In the genomic region with DNA sequence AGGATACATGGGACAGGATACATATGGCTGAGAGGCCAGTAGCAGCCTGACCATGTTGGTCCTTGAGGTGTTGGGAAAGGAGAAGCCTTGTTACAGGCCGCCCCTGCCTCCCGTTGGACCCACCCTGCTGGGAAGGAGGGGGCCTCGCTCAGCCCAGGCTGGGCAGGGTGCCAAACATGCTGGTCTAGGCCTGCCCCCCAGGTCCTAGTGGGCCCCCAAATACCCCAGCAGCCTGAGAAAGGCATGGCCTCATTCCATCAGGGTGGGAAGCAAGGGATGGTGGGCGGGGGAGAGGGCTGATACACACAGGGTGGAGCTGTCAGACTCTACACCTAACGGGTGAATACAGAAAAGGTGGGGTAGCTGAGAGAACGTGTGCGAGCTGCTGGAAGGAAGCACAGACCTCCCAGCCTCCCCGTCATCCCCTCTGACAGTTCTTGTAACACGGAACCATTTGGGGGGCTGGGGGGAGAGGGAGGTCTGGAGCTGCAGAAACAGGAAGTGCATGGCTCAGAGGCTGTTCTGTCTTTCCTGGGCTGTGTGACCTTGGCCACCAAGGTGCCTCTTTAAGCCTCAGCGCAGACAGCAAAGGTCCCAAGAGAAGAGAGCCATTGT, we compare ENCODE assay signal across 8 mouse cellular contexts. TPM values are rescaled to one million over a fixed set of nuclear protein-coding genes. Genes with fewer than 3 reads are reported as not detected.
A peak's percentile ranks its signal among the peaks of the same experiment; 100 is the strongest.
DNase-seq lines count a peak whose midpoint lies in the region; ATAC-seq lines count a peak whose summit lies in the region.

No protein-coding gene starts in this region.

- peaks cover 67% of the 10 kb centered on the region for H3K36me3 ChIP-seq in limb, embryonic 13.5 days
- peaks cover 46% of the 10 kb centered on the region for H3K36me3 ChIP-seq in neural tube, embryonic 12.5 days

- H3K4me1 ChIP-seq in limb, embryonic 13.5 days: peaks cover 59% of the 10 kb centered on the region
- peaks cover 62% of the 10 kb centered on the region for H3K4me1 ChIP-seq in neural tube, embryonic 12.5 days

- peak overlapping the region; percentile 5 for H3K4me3 ChIP-seq in limb, embryonic 13.5 days
- H3K4me3 ChIP-seq in neural tube, embryonic 12.5 days: no peak overlapping the region

- peak; percentile 14; the same call in 1 of the 2 replicates for ATAC-seq in limb, embryonic 13.5 days (ENCODE audit: low FRiP score, low read depth)
- ATAC-seq in neural tube, embryonic 12.5 days (ENCODE audit: low FRiP score, low read depth): no peak

- H3K9me3 ChIP-seq in limb, embryonic 13.5 days: no peaks in the 10 kb centered on the region
- H3K9me3 ChIP-seq in neural tube, embryonic 12.5 days: no peaks in the 10 kb centered on the region

- H3K27me3 ChIP-seq in limb, embryonic 13.5 days: no peaks in the 10 kb centered on the region
- no peaks in the 10 kb centered on the region for H3K27me3 ChIP-seq in neural tube, embryonic 12.5 days (replicated peaks)

- peak overlapping the region; percentile 76 for H3K27ac ChIP-seq in limb, embryonic 13.5 days
- H3K27ac ChIP-seq in neural tube, embryonic 12.5 days: no peak overlapping the region

- peak overlapping the region; percentile 51 for H3K9ac ChIP-seq in limb, embryonic 13.5 days
- H3K9ac ChIP-seq in neural tube, embryonic 12.5 days: peak overlapping the region; percentile 26; the same call in 1 of the 2 replicates

- peak overlapping the region; percentile 96 for H3K4me2 ChIP-seq in limb, embryonic 13.5 days (replicated peaks)
- peak overlapping the region; percentile 94 for H3K4me2 ChIP-seq in neural tube, embryonic 12.5 days (replicated peaks)

- intact Hi-C loops in heart, postnatal 10 days (cut with DNase I): loop anchor here (1.0 kb wide), 1 partner anchor 44 kb away; the partner anchor contains the start of gene Tmem94

- peak; percentile 24 for DNase-seq in 416B (ENCODE audit: low read depth)
- DNase-seq in adrenal gland, postnatal 14 days: peak; percentile 68
- peak; percentile 55 to 63 for DNase-seq in heart, postnatal 10 days
- DNase-seq in frontal cortex, postnatal 14 days (ENCODE audit: low spot score in 2 of 2): no peak
- DNase-seq in cerebellum, postnatal 14 days: no peak
- no peak for DNase-seq in right cerebral cortex, postnatal 36 days (ENCODE audit: low spot score in 2 of 2)

- 27% methylated on average over 10 of the region's 10 CpGs for WGBS in limb, embryonic 13.5 days
- 59% methylated on average over 10 of the region's 10 CpGs for WGBS in neural tube, embryonic 12.5 days

RNA-seq across cellular contexts. Expression of gene Caskin2, which starts 4.6 kb away (rescaled TPM):
- total RNA-seq in adrenal gland, postnatal 14 days (2021): 53.7 and 57.5 TPM in 2 replicates
- total RNA-seq in heart, postnatal 10 days (2021): 10 to 100 TPM; 59.4 to 60.9 TPM
- polyA plus RNA-seq in limb, embryonic 13.5 days (2015; fragmentation: Nextera tagmentation; extraction: Ambion mirVana): 15.5 and 19.4 TPM in 2 replicates
- polyA plus RNA-seq in neural tube, embryonic 12.5 days (2016; fragmentation: Nextera tagmentation; extraction: Ambion mirVana): 14.4 and 16.7 TPM in 2 replicates

RNA-seq across cellular contexts. Expression of gene Tsen54, which starts 5.7 kb away (rescaled TPM):
- 16.3 and 20.3 TPM in 2 replicates for total RNA-seq in adrenal gland, postnatal 14 days (2021)
- total RNA-seq in heart, postnatal 10 days (2021): 10 to 100 TPM; 10.5 to 15.0 TPM
- 32.9 and 33.8 TPM in 2 replicates for polyA plus RNA-seq in limb, embryonic 13.5 days (2015; fragmentation: Nextera tagmentation; extraction: Ambion mirVana)
- 26.4 and 30.7 TPM in 2 replicates for polyA plus RNA-seq in neural tube, embryonic 12.5 days (2016; fragmentation: Nextera tagmentation; extraction: Ambion mirVana)

RNA-seq across cellular contexts. Expression of gene Llgl2, which starts 15.0 kb away (rescaled TPM):
- total RNA-seq in adrenal gland, postnatal 14 days (2021): 11.4 and 11.8 TPM in 2 replicates
- total RNA-seq in heart, postnatal 10 days (2021): 10 to 100 TPM; 17.9 to 18.2 TPM
- polyA plus RNA-seq in limb, embryonic 13.5 days (2015; fragmentation: Nextera tagmentation; extraction: Ambion mirVana): 4.8 and 6.0 TPM in 2 replicates
- polyA plus RNA-seq in neural tube, embryonic 12.5 days (2016; fragmentation: Nextera tagmentation; extraction: Ambion mirVana): 3.9 and 5.7 TPM in 2 replicates

RNA-seq across cellular contexts. Expression of gene Tmem94, which starts 43.6 kb away (rescaled TPM):
- 64.4 and 65.1 TPM in 2 replicates for total RNA-seq in adrenal gland, postnatal 14 days (2021)
- total RNA-seq in heart, postnatal 10 days (2021): 100 to 1,000 TPM; 106 to 116 TPM
- 22.7 and 31.9 TPM in 2 replicates for polyA plus RNA-seq in limb, embryonic 13.5 days (2015; fragmentation: Nextera tagmentation; extraction: Ambion mirVana)
- 32.6 and 34.7 TPM in 2 replicates for polyA plus RNA-seq in neural tube, embryonic 12.5 days (2016; fragmentation: Nextera tagmentation; extraction: Ambion mirVana)

RNA-seq across cellular contexts. Expression of gene Myo15b, which starts 49.4 kb away (rescaled TPM):
- 0.26 TPM in 1 of 2 replicates, not detected in the other for total RNA-seq in adrenal gland, postnatal 14 days (2021)
- total RNA-seq in heart, postnatal 10 days (2021): under 1 TPM; 0.17 to 0.22 TPM
- polyA plus RNA-seq in limb, embryonic 13.5 days (2015; fragmentation: Nextera tagmentation; extraction: Ambion mirVana): 0.15 and 0.24 TPM in 2 replicates
- polyA plus RNA-seq in neural tube, embryonic 12.5 days (2016; fragmentation: Nextera tagmentation; extraction: Ambion mirVana): 0.11 and 0.19 TPM in 2 replicates

Comparison
In these comparisons a context has a peak if more than half of its experiments do, and no peak if none do; other contexts are left out.
1. DNase-seq: peak in 416B (single experiment), adrenal gland, postnatal 14 days (single experiment) and heart, postnatal 10 days (2 of 2); none in frontal cortex, postnatal 14 days (0 of 2), cerebellum, postnatal 14 days (0 of 2) and right cerebral cortex, postnatal 36 days (0 of 2).